Mouse (Mus musculus): ENCODE results near the gene Kcnn1. TPM values are rescaled to one million over a fixed set of nuclear protein-coding genes. Genes with fewer than 3 reads are reported as not detected.

The Kcnn1 gene
- 12.4 and 14.3 TPM in 2 replicates for polyA plus RNA-seq (2015; fragmentation: Nextera tagmentation; extraction: Ambion mirVana)

DNA sequence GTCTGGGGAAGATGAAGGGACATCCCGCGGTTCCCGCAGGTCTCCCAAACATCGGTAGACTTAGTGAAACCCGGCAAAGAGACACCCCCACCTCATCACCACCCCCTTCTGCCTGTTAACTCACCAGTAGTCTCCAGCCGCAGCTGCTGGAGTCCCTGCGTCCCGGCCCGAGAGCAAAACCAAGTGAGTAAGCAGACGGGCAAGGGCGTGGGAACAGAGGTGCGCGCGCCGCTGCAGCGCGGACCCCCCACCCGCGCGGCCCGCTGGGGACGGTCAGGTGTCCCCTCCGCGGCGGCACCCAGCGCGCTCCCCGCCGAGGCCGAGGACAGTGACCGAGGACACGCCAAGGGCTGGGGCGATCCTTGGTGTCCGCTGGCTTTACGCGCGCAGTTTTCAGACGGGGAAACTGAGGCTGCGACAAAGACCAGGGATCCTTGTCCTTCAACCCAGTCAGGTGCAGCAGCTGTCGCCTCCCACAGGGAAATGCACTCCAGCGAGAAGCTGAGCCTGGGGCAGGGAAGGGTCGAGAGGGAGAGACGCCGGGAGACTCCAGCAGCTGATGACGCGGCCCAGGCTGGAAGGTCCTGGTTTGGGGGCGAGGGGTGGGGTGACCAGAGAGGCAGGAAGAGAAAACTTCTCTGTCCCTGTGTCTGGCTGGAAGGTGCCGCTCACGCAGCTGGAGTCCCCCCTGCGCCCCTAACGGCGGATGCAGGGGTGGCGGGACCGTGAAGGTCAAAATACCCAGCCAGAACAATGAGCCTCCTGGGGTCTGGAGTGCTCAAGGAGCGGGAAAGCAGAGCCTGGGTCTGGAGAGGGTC is at the start of gene Kcnn1:
Gene Kcnn1, minus strand, starts transcription at position 435 of the 818 bp plus-strand sequence.
- no peak for ATAC-seq (replicated peaks)
- Histone ChIP-seq H3K9me3 (no peaks in the 10 kb centered on the region), H3K4me3 (peak within 1 kb of the TSS; percentile 57), H3K27ac (replicated peaks) (peak within 1 kb of the TSS; percentile 97), H3K27me3 (no peaks in the 10 kb centered on the region; the same call in 1 of the 2 replicates), H3K4me1 (peaks cover 46% of the 10 kb centered on the region), H3K4me2 (replicated peaks) (peak within 1 kb of the TSS; percentile 92), H3K9ac (replicated peaks) (peak within 1 kb of the TSS; percentile 58), H3K36me3 (peaks cover 2% of the 10 kb centered on the region; the same call in 1 of the 2 replicates)
- WGBS: 1% methylated on average over 55 of the region's 55 CpGs

DNA sequence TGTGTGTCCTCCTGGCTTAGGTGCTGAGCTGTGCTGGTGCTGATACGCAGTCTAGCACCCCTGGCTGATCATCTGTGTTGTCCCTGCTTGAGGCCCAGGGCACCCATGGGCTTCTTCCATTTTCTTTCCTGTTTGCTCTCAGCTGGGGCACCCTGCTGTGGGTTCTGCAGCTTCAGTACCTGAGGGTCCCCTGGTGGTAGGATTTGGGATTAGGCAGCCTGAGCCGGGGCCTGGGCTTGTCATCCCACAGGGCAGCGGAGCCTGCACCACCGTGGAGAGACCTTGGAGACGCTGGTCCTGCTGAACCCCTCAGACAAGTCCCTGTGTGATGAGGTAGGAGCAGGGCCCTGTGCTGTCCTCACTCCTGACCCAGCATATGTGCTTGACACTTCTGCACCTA is 48.5 kb upstream of the Kcnn1 start:
- H3K36me3 ChIP-seq: peaks cover 50% of the 10 kb centered on the region
- WGBS: 82% methylated on average over 5 of the region's 5 CpGs

GRCm38 (mm10) chr8:70907518-70907917 is 44.5 kb upstream of the Kcnn1 start:
- no peak for ATAC-seq (replicated peaks)
- peaks cover 7% of the 10 kb centered on the region; the same call in 1 of the 2 replicates for H3K27me3 ChIP-seq
- peaks cover 11% of the 10 kb centered on the region for H3K36me3 ChIP-seq
- H3K4me1 ChIP-seq: peaks cover 19% of the 10 kb centered on the region
- H3K4me2 ChIP-seq (replicated peaks): no peak overlapping the region
- no peak overlapping the region for H3K9ac ChIP-seq (replicated peaks)
- no peaks in the 10 kb centered on the region for H3K9me3 ChIP-seq
- no peak overlapping the region for H3K27ac ChIP-seq (replicated peaks)
- 93% methylated on average over 2 of the region's 2 CpGs for WGBS
- H3K4me3 ChIP-seq: no peak overlapping the region

More for the DNA sequence above, 48.5 kb upstream of the Kcnn1 start:
- H3K27me3 ChIP-seq: no peaks in the 10 kb centered on the region
- H3K27ac ChIP-seq (replicated peaks): no peak overlapping the region
- H3K4me3 ChIP-seq: no peak overlapping the region
- H3K4me1 ChIP-seq: peaks cover 11% of the 10 kb centered on the region
- H3K9me3 ChIP-seq: no peaks in the 10 kb centered on the region
- no peak overlapping the region for H3K4me2 ChIP-seq (replicated peaks)
- no peak for ATAC-seq (replicated peaks)
- H3K9ac ChIP-seq (replicated peaks): no peak overlapping the region

DNA sequence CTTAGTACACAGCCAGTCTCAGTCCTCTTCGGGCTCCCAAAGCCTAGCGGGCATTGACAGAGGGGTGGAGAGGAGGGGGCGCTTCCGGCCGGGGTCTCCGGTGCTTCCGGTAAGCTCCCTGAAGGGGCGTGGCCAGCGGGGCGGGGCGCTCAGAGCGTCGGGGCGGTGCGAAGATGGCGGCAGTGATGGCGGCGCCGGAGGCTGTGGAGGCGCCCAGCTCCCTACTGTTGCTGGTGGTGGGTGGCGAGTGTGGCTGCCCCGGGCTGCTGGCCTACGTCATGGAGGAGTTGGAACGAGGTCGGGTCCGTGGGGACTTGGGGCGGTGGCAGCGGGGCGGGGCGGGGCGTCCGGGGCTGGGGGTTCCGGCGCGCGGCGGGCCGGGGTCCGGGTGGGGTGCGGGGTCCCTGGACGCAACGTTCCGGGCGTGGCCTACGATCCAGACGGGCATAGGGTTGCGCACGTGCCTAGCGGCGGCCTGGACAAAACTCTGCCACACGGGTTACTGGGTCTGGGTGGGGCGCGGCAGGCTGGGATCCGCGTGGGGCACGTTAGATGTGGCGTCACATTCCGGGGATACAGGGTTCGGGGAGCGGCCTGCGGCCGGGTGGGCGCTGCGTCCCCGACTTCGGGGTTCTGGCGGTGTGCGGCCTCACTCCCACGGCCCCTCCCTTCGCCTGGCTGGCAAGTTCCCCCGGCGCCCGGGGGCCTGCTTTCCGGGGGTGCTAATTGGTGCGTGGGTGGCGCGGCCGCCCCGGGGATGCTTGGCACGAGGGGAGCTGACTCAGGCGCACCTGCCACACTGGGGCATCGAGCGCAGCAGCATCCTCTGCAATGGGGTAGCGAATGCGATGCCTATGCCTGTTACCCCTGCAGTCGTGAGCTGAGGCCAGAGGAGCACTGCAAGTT is 43.0 kb upstream of the Kcnn1 start, which contains the start of gene Map1s:
Gene Map1s, plus strand, starts transcription at position 102 of the 906 bp plus-strand sequence.
- Histone ChIP-seq H3K9ac (replicated peaks) (peak within 1 kb of the TSS; percentile 87), H3K4me1 (peaks cover 19% of the 10 kb centered on the region), H3K4me2 (replicated peaks) (peak within 1 kb of the TSS; percentile 93), H3K27ac (replicated peaks) (peak within 1 kb of the TSS; percentile 96), H3K9me3 (no peaks in the 10 kb centered on the region), H3K36me3 (no peaks in the 10 kb centered on the region), H3K27me3 (peaks cover 7% of the 10 kb centered on the region; the same call in 1 of the 2 replicates), H3K4me3 (peak within 1 kb of the TSS; percentile 95)
- ATAC-seq (replicated peaks): peak; percentile 95
- WGBS: under 1% methylated on average over 80 of the region's 86 CpGs

DNA sequence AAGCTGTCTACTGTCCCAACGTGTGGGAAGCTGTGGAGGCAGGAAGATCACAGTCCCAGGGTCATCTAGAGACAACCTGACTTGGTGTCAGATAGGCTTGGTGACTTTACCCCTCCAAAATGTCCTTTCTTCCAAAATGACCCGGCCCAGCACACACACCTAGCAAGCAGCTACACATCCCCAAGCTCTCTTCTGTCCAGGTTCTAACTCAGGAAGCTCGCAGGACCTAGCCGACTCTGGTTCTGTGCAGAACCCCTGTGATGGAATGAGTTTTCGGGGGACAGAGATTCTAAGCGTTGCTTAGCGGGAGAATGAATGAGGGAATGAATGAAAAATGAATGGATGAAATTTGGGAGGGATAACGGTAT is 42.4 kb upstream of the Kcnn1 start:
- 15% methylated on average over 8 of the region's 8 CpGs for WGBS
- peak overlapping the region; percentile 93 for H3K4me2 ChIP-seq (replicated peaks)
- ATAC-seq (replicated peaks): peak; percentile 57

DNA sequence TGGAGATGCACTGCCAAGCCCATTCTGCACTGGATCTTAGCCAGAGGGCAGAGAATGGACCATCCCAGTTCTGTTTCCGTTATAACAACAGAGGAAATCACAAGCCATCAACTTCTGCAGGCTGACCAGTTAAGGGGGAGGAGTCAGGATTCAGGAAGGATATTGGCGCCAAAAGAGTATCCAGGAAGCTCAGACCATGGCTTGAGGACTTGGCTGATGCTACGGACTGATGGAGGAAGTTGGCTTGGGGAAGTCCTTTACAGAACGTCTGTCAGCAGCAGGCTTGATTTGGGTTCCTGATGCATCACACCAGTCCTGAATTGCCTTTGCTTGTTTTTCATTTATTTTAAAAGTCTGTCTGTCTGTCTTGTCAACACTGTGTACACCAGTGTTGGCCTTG is 41.5 kb upstream of the Kcnn1 start:
- Histone ChIP-seq H3K4me2 (replicated peaks) (no peak overlapping the region), H3K27ac (replicated peaks) (no peak overlapping the region), H3K27me3 (peaks cover 7% of the 10 kb centered on the region; the same call in 1 of the 2 replicates), H3K36me3 (no peaks in the 10 kb centered on the region), H3K9me3 (no peaks in the 10 kb centered on the region), H3K4me1 (peaks cover 19% of the 10 kb centered on the region), H3K4me3 (no peak overlapping the region), H3K9ac (replicated peaks) (no peak overlapping the region)
- no peak for ATAC-seq (replicated peaks)
- WGBS: 71% methylated on average over 4 of the region's 4 CpGs

More for the DNA sequence above, 42.4 kb upstream of the Kcnn1 start:
- Histone ChIP-seq H3K4me1 (peaks cover 19% of the 10 kb centered on the region), H3K9ac (replicated peaks) (peak overlapping the region; percentile 87), H3K27me3 (peaks cover 7% of the 10 kb centered on the region; the same call in 1 of the 2 replicates), H3K36me3 (no peaks in the 10 kb centered on the region), H3K27ac (replicated peaks) (peak overlapping the region; percentile 96), H3K9me3 (no peaks in the 10 kb centered on the region), H3K4me3 (peak overlapping the region; percentile 95)

- Histone ChIP-seq H3K27me3 (peaks cover 7% of the 10 kb centered on the region; the same call in 1 of the 2 replicates), H3K9me3 (no peaks in the 10 kb centered on the region), H3K9ac (replicated peaks) (no peak overlapping the region), H3K4me1 (peaks cover 20% of the 10 kb centered on the region), H3K4me2 (replicated peaks) (no peak overlapping the region), H3K36me3 (no peaks in the 10 kb centered on the region), H3K27ac (replicated peaks) (no peak overlapping the region), H3K4me3 (no peak overlapping the region)
- ATAC-seq (replicated peaks): no peak
Observed at GRCm38 (mm10) chr8:70903582-70903981, 40.5 kb upstream of the Kcnn1 start.

GRCm38 (mm10) chr8:70903112-70903511 is 40.1 kb upstream of the Kcnn1 start:
- Histone ChIP-seq H3K27me3 (peaks cover 7% of the 10 kb centered on the region; the same call in 1 of the 2 replicates), H3K4me3 (no peak overlapping the region), H3K4me1 (peaks cover 25% of the 10 kb centered on the region), H3K9ac (replicated peaks) (no peak overlapping the region), H3K36me3 (no peaks in the 10 kb centered on the region), H3K9me3 (no peaks in the 10 kb centered on the region), H3K4me2 (replicated peaks) (no peak overlapping the region), H3K27ac (replicated peaks) (no peak overlapping the region)
- 51% methylated on average over 4 of the region's 4 CpGs for WGBS
- no peak for ATAC-seq (replicated peaks)

- Histone ChIP-seq H3K9me3 (no peaks in the 10 kb centered on the region), H3K27ac (replicated peaks) (no peak overlapping the region), H3K27me3 (peaks cover 7% of the 10 kb centered on the region; the same call in 1 of the 2 replicates), H3K4me1 (peaks cover 20% of the 10 kb centered on the region), H3K4me3 (no peak overlapping the region), H3K9ac (replicated peaks) (no peak overlapping the region), H3K4me2 (replicated peaks) (no peak overlapping the region), H3K36me3 (no peaks in the 10 kb centered on the region)
- ATAC-seq (replicated peaks): no peak
- 26% methylated on average over 5 of the region's 5 CpGs for WGBS
Observed at GRCm38 (mm10) chr8:70902211-70902610, 39.2 kb upstream of the Kcnn1 start.

GRCm38 (mm10) chr8:70900872-70901387 is 37.9 kb upstream of the Kcnn1 start:
- Histone ChIP-seq H3K4me2 (replicated peaks) (no peak overlapping the region), H3K36me3 (no peaks in the 10 kb centered on the region), H3K9me3 (no peaks in the 10 kb centered on the region), H3K27ac (replicated peaks) (no peak overlapping the region), H3K9ac (replicated peaks) (no peak overlapping the region), H3K27me3 (peaks cover 7% of the 10 kb centered on the region; the same call in 1 of the 2 replicates), H3K4me3 (no peak overlapping the region), H3K4me1 (peaks cover 18% of the 10 kb centered on the region)
- ATAC-seq (replicated peaks): no peak
- WGBS: 62% methylated on average over 2 of the region's 2 CpGs

GRCm38 (mm10) chr8:70899226-70899625 is 36.2 kb upstream of the Kcnn1 start:
- peaks cover 17% of the 10 kb centered on the region for H3K4me1 ChIP-seq
- no peak overlapping the region for H3K4me2 ChIP-seq (replicated peaks)
- H3K27ac ChIP-seq (replicated peaks): no peak overlapping the region
- H3K9me3 ChIP-seq: no peaks in the 10 kb centered on the region
- WGBS: 92% methylated on average over 2 of the region's 2 CpGs
- H3K4me3 ChIP-seq: no peak overlapping the region
- H3K9ac ChIP-seq (replicated peaks): no peak overlapping the region
- ATAC-seq (replicated peaks): no peak
- peaks cover 14% of the 10 kb centered on the region; the same call in 1 of the 2 replicates for H3K27me3 ChIP-seq
- peaks cover 17% of the 10 kb centered on the region for H3K36me3 ChIP-seq

Measured in forebrain, embryonic 15.5 days (tissue).